Mouse (Mus musculus) forebrain, embryonic 12.5 days (tissue): Measurements from ENCODE around the gene Rpl13a. TPM values are rescaled to one million over a fixed set of nuclear protein-coding genes. Genes with fewer than 3 reads are reported as not detected.

Source experiments
- ATAC-seq: fragments of 200-750 bp; cut with Nextera tagmentation; 2 replicates; pipeline ENCODE4 v1.8.0; 2017; ENCODE audit warnings: moderate TSS enrichment; ENCODE audit not compliant: low FRiP score
- H3K27ac ChIP-seq: fragments of 300-500 bp; sonication (generic); 2 replicates; pipeline ENCODE4 v1.5.1; 2016; ENCODE audit warnings: mild to moderate bottlenecking
- H3K27me3 ChIP-seq: fragments of 300-500 bp; sonication (generic); 2 replicates; pipeline ENCODE4 v1.6.1; 2016; ENCODE audit warnings: mild to moderate bottlenecking
- H3K36me3 ChIP-seq: fragments of 300-500 bp; sonication (generic); replicated peaks from 2 replicates; pipeline ENCODE4 v1.6.1; 2016; ENCODE audit warnings: mild to moderate bottlenecking
- H3K4me1 ChIP-seq: fragments of 300-500 bp; sonication (generic); 2 replicates; pipeline ENCODE4 v1.6.1; 2016
- H3K4me2 ChIP-seq: fragments of 300-500 bp; sonication (generic); 2 replicates; pipeline ENCODE4 v1.6.1; 2016; ENCODE audit warnings: mild to moderate bottlenecking, moderate library complexity
- H3K4me3 ChIP-seq: fragments of 300-500 bp; sonication (generic); replicated peaks from 2 replicates; pipeline ENCODE4 v1.5.1; 2016; ENCODE audit warnings: mild to moderate bottlenecking
- H3K9ac ChIP-seq: fragments of 300-500 bp; sonication (generic); 2 replicates; pipeline ENCODE4 v1.6.1; 2016; ENCODE audit warnings: mild to moderate bottlenecking
- H3K9me3 ChIP-seq: fragments of 300-500 bp; sonication (generic); 2 replicates; pipeline ENCODE4 v1.6.1; 2016
- WGBS: fragments of 180-500 bp; shearing (Covaris S2); methylation state at CpG from one replicate; pipeline ENCODE4 v1.1.7; 2016; 5-methylcytosine and 5-hydroxymethylcytosine counted together
- polyA plus RNA-seq: library from polyadenylated mRNA; unstranded; fragments of >200 nt; fragmentation: Nextera tagmentation; extraction: Ambion mirVana; gene quantifications from 2 replicates; pipeline ENCODE4 v1.2.1, GENCODE M21; 2016

The Rpl13a gene
- polyA plus RNA-seq, 1 experiment from 2014 or later: 1,135 TPM

DNA sequence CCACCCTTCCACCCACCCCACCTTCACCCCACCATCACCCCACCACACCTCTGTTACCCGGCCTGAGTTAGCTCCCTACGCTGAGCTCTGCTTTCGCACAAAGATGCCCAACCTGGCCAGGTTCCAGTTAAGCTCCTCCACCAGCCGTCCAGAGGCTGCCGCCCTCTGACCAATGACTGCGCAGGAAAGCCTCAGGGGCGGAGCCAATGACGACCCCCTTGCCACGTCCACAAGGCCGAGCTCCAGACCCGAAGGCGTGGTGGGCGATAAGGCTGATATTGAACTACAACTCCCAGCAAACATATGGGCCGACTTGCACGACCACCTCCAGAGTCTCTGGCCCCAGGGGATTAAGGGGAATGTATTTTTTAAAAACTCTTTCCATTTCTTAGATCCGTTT, 36.5 kb downstream of the Rpl13a start, which contains the start of gene Rcn3:
Gene Rcn3, minus strand, starts transcription at position 174 of the 400 bp plus-strand sequence.
- Histone ChIP-seq H3K9ac (peak within 1 kb of the TSS; percentile 47), H3K27me3 (0 out of 2 replicates have a peak, but pooled peaks cover 6% of the 10 kb centered on the region), H3K36me3 (peaks cover 11% of the 10 kb centered on the region), H3K4me2 (peak within 1 kb of the TSS; percentile 70), H3K9me3 (no peaks in the 10 kb centered on the region), H3K4me3 (peak within 1 kb of the TSS; percentile 48), H3K27ac (peak within 1 kb of the TSS; percentile 42; the same call in 1 of the 2 replicates), H3K4me1 (peaks cover 13% of the 10 kb centered on the region; the same call in 1 of the 2 replicates)
- WGBS: under 1% methylated on average over 16 of the region's 16 CpGs
- peak; percentile 94 for ATAC-seq

- H3K9me3 ChIP-seq: no peaks in the 10 kb centered on the region
- H3K27ac ChIP-seq: no peak overlapping the region
- peak overlapping the region; percentile 70 for H3K4me2 ChIP-seq
- peak; percentile 18 for ATAC-seq
- peaks cover 13% of the 10 kb centered on the region; the same call in 1 of the 2 replicates for H3K4me1 ChIP-seq
- peak overlapping the region; percentile 47 for H3K9ac ChIP-seq
- 10% methylated on average over 34 of the region's 35 CpGs for WGBS
- H3K36me3 ChIP-seq: peaks cover 19% of the 10 kb centered on the region
- 0 out of 2 replicates have a peak, but pooled peaks cover 6% of the 10 kb centered on the region for H3K27me3 ChIP-seq
- H3K4me3 ChIP-seq: peak overlapping the region; percentile 48
Observed at GRCm38 (mm10) chr7:45091001-45091990, 37.3 kb downstream of the Rpl13a start.

GRCm38 (mm10) chr7:45090251-45090977, 38.1 kb downstream of the Rpl13a start:
- Histone ChIP-seq H3K27ac (no peak overlapping the region), H3K4me3 (no peak overlapping the region), H3K9ac (0 out of 2 replicates have a peak overlapping the region, but pooled peaks have one; percentile 47), H3K4me2 (peak overlapping the region; percentile 70; the same call in 1 of the 2 replicates), H3K36me3 (peaks cover 24% of the 10 kb centered on the region), H3K27me3 (0 out of 2 replicates have a peak, but pooled peaks cover 6% of the 10 kb centered on the region), H3K4me1 (peaks cover 13% of the 10 kb centered on the region; the same call in 1 of the 2 replicates), H3K9me3 (no peaks in the 10 kb centered on the region)
- WGBS: 80% methylated on average over 13 of the region's 13 CpGs
- ATAC-seq: no peak

DNA sequence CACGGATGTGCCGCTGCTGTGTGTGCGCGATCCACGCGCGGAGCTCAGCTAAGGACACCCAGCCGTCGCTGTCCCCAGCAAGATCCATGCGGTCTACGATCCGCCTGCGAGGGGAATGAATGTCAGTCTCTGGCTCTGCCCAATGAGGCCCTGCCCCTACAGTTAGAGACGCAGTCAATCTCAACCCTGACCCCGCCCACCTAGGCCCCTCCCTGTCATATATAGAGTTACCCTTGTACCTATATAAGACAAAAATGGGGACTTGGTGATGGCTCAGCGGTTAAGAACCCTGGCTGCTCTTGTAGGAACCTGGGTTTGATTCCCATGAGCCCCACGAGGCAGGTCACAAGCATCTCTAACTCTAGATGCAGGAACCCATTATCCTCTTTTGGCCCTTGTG, 40.0 kb downstream of the Rpl13a start:
- no peak overlapping the region for H3K4me2 ChIP-seq

DNA sequence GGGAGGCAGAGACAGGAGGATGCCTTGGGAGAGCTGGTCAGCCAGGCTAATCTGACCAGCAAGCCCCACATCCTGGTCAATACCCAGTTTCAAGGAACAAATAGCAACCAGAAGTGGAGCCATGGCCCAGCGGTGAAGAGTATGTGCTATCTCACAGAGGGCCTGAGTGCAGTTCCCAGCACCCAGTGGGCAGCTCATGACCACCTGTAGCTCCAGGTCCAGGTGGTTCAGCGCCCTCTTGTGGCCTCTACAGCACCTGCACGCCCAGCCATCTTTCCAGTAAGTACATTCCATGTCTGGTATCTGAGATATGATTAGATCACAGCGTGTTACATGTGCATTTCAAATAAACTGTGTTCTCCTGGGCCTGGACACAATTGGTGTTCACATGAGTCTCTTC, 42.5 kb downstream of the Rpl13a start:
- H3K9ac ChIP-seq: no peak overlapping the region
- ATAC-seq: no peak
- WGBS: 77% methylated on average over 4 of the region's 4 CpGs
- no peaks in the 10 kb centered on the region for H3K27me3 ChIP-seq
- peaks cover 3% of the 10 kb centered on the region; the same call in 1 of the 2 replicates for H3K4me1 ChIP-seq
- peaks cover 43% of the 10 kb centered on the region for H3K36me3 ChIP-seq
- no peaks in the 10 kb centered on the region for H3K9me3 ChIP-seq
- H3K4me3 ChIP-seq: no peak overlapping the region
- no peak overlapping the region for H3K4me2 ChIP-seq
- H3K27ac ChIP-seq: no peak overlapping the region

More for the DNA sequence above, 40.0 kb downstream of the Rpl13a start:
- Histone ChIP-seq H3K27me3 (no peaks in the 10 kb centered on the region), H3K4me3 (no peak overlapping the region), H3K4me1 (peaks cover 13% of the 10 kb centered on the region; the same call in 1 of the 2 replicates), H3K27ac (no peak overlapping the region), H3K9ac (no peak overlapping the region), H3K9me3 (no peaks in the 10 kb centered on the region), H3K36me3 (peaks cover 34% of the 10 kb centered on the region)
- WGBS: 92% methylated on average over 17 of the region's 17 CpGs
- no peak for ATAC-seq

- H3K27ac ChIP-seq: no peak overlapping the region
Observed at GRCm38 (mm10) chr7:45083300-45083890, 45.2 kb downstream of the Rpl13a start.

DNA sequence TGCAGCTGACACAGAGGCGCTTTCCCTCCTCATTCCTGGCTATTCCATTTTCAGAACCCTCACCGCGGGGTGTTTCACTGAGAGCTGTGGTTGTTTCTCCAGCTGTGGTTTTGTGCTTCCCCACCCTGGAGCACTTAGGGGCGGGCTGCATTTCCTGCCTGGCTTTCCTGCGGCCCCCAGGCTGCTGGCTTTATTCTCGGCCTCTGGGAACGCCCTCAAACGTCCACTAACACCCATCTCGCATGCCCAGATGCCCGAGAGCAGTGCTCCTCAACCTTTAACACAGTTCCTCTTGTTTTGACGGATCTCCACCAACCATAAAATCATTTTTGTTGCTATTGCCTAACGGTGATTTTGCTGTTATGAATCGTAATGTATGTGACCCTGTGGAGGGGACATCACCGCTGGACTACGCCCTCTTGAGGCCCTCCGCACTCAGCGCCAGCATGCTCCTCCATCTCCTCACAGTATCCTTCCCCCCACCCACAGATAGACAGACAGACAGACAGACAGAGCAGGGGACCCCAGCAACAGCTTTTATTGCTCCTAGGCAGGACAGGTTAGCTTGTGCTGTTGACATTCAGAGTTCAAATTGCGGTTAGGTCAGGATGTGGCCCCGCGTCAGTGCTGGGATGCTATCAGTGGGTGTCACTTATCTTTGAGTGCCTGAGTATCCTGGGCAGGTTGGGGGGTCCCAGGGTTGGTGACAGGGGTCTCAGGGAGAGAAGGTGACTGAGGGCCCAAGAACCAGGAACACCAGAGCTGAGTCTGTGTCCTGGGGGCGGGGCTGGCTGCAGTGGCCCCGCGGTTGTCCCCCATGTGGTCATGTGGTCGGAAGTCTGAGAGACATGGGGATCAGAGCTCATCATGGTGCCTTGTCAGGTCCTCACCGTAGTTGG, 45.9 kb downstream of the Rpl13a start:
- H3K27ac ChIP-seq: 0 out of 2 replicates have a peak overlapping the region, but pooled peaks have one; percentile 13

More at GRCm38 (mm10) chr7:45083300-45083890, 45.2 kb downstream of the Rpl13a start:
- no peak overlapping the region for H3K4me2 ChIP-seq
- no peaks in the 10 kb centered on the region for H3K27me3 ChIP-seq
- no peak overlapping the region for H3K4me3 ChIP-seq
- no peaks in the 10 kb centered on the region for H3K9me3 ChIP-seq
- H3K4me1 ChIP-seq: peaks cover 2% of the 10 kb centered on the region
- no peak for ATAC-seq
- H3K36me3 ChIP-seq: peaks cover 40% of the 10 kb centered on the region
- 89% methylated on average over 22 of the region's 22 CpGs for WGBS
- H3K9ac ChIP-seq: no peak overlapping the region

GRCm38 (mm10) chr7:45081016-45081415, 47.5 kb downstream of the Rpl13a start:
- no peak overlapping the region for H3K9ac ChIP-seq
- no peaks in the 10 kb centered on the region for H3K9me3 ChIP-seq
- no peak overlapping the region for H3K27ac ChIP-seq
- WGBS: 50% methylated on average over 5 of the region's 5 CpGs
- H3K4me2 ChIP-seq: no peak overlapping the region
- no peak for ATAC-seq
- H3K4me1 ChIP-seq: peaks cover 2% of the 10 kb centered on the region
- peaks cover 41% of the 10 kb centered on the region for H3K36me3 ChIP-seq
- no peak overlapping the region for H3K4me3 ChIP-seq
- no peaks in the 10 kb centered on the region for H3K27me3 ChIP-seq

More for the DNA sequence above, 45.9 kb downstream of the Rpl13a start:
- H3K36me3 ChIP-seq: peaks cover 41% of the 10 kb centered on the region
- no peak overlapping the region for H3K4me3 ChIP-seq
- peaks cover 2% of the 10 kb centered on the region for H3K4me1 ChIP-seq
- no peaks in the 10 kb centered on the region for H3K27me3 ChIP-seq
- no peaks in the 10 kb centered on the region for H3K9me3 ChIP-seq
- no peak for ATAC-seq
- WGBS: 76% methylated on average over 25 of the region's 25 CpGs
- H3K9ac ChIP-seq: no peak overlapping the region
- no peak overlapping the region for H3K4me2 ChIP-seq

GRCm38 (mm10) chr7:45079856-45080255, 48.7 kb downstream of the Rpl13a start:
- peaks cover 2% of the 10 kb centered on the region for H3K4me1 ChIP-seq
- H3K4me3 ChIP-seq: 0 out of 2 replicates have a peak overlapping the region, but pooled peaks have one; percentile 3
- H3K4me2 ChIP-seq: no peak overlapping the region
- WGBS: 2% methylated on average over 10 of the region's 10 CpGs
- ATAC-seq: peak; percentile 59
- H3K27me3 ChIP-seq: no peaks in the 10 kb centered on the region
- peaks cover 45% of the 10 kb centered on the region for H3K36me3 ChIP-seq
- H3K9ac ChIP-seq: 0 out of 2 replicates have a peak overlapping the region, but pooled peaks have one; percentile 21
- H3K27ac ChIP-seq: no peak overlapping the region
- no peaks in the 10 kb centered on the region for H3K9me3 ChIP-seq

GRCm38 (mm10) chr7:45078513-45078912, 50.0 kb downstream of the Rpl13a start:
- H3K9me3 ChIP-seq: no peaks in the 10 kb centered on the region
- no peak overlapping the region for H3K27ac ChIP-seq
- no peak for ATAC-seq
- no peaks in the 10 kb centered on the region; the same call in 1 of the 2 replicates for H3K27me3 ChIP-seq
- 41% methylated on average over 9 of the region's 9 CpGs for WGBS
- peaks cover 46% of the 10 kb centered on the region for H3K36me3 ChIP-seq
- no peak overlapping the region for H3K4me3 ChIP-seq
- no peak overlapping the region for H3K9ac ChIP-seq
- peaks cover 2% of the 10 kb centered on the region for H3K4me1 ChIP-seq
- no peak overlapping the region for H3K4me2 ChIP-seq

DNA sequence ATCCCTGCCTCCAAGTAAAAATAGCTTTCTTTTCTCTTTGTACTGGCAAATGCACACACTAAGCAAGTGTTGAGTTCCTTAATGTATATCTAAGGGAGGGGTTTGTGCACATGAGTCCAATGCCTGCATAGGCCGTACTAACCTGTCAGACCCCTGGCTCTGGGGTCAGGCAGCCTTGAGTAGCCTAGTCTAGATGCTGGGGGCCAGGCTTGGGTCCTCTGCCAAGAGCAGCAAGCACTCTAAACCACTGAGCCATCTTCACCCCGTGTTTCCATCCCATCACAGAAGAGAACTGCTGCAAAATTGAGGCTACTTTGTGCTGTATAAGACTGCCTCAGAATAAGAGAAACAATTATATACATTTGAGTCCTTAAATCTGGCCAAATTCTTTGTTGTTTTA, 50.7 kb downstream of the Rpl13a start:
- Histone ChIP-seq H3K9ac (no peak overlapping the region), H3K9me3 (no peaks in the 10 kb centered on the region), H3K27ac (no peak overlapping the region), H3K4me2 (no peak overlapping the region), H3K4me1 (peaks cover 2% of the 10 kb centered on the region), H3K36me3 (peaks cover 40% of the 10 kb centered on the region), H3K4me3 (no peak overlapping the region), H3K27me3 (no peaks in the 10 kb centered on the region; the same call in 1 of the 2 replicates)
- ATAC-seq: no peak
- WGBS: 82% methylated on average over 2 of the region's 2 CpGs
